Mouse (Mus musculus): ENCODE measurements around the gene Ick. TPM values are rescaled to one million over a fixed set of nuclear protein-coding genes. Genes with fewer than 3 reads are reported as not detected.
"Not testable (repeated sequence)": the region's sequence is repeated elsewhere in the genome, so short reads cannot be mapped to it uniquely, and the experiment has no call there.

Gene Ick
- polyA plus RNA-seq, 1 experiment from 2014 or later = 34.6 TPM

DNA sequence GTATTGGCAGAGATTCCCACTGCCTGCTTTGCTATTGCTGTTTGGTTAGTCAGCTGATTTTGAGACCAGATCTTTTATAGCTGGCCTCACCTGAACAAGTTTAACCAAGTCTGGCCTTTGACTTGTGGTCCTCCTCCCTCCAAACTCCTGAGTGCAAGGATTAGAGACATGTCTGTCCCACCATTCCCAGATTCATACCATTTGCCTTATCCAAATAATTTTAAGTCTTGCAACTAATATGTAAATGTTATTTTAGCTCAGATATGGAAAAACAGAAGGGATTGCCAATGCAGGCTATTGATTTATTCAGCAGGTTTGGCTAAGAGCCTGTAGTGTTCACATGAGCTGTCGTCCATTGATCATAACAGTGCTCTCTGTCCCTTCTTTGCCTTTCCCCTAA is 48.2 kb downstream of the Ick start:
- H3K4me3 ChIP-seq = no peak overlapping the region
- H3K4me1 ChIP-seq = no peaks in the 10 kb centered on the region
- no peak overlapping the region for H3K9ac ChIP-seq
- peaks cover 91% of the 10 kb centered on the region for H3K36me3 ChIP-seq (ENCODE audit: poor library complexity, severe bottlenecking)
- H3K27ac ChIP-seq = no peak overlapping the region
- no peaks in the 10 kb centered on the region for H3K27me3 ChIP-seq
- H3K9me3 ChIP-seq (replicated peaks) = no peaks in the 10 kb centered on the region
- H3K4me2 ChIP-seq = no peak overlapping the region
- WGBS = 97% methylated on average over 1 of the region's 1 CpGs
- no peak for ATAC-seq

DNA sequence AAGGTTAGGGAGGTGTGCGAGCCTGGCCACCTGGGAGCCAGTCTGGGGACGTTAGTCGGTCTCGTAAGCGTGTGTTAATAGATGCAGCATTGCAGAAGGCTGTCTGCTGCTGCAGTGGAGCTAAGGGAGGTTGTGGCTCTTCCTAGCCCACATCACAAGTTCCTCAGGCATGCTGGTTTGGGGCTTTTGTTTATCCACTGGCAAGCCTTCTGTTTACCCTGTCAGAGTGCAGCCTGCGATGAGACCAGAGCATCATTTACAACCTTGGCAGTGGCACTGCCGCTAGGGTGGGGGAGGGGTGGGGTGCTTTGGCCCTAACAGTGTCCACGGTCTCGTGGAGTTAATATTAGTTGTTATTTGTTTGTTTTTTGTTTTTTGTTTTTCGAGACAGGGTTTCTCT is 54.3 kb downstream of the Ick start:
- no peak for ATAC-seq
- Histone ChIP-seq H3K36me3 (ENCODE audit: poor library complexity, severe bottlenecking) (peaks cover 88% of the 10 kb centered on the region), H3K4me3 (no peak overlapping the region), H3K9ac (no peak overlapping the region), H3K9me3 (replicated peaks) (no peaks in the 10 kb centered on the region), H3K27me3 (no peaks in the 10 kb centered on the region), H3K27ac (no peak overlapping the region), H3K4me2 (no peak overlapping the region), H3K4me1 (no peaks in the 10 kb centered on the region)
- WGBS = 91% methylated on average over 10 of the region's 10 CpGs

DNA sequence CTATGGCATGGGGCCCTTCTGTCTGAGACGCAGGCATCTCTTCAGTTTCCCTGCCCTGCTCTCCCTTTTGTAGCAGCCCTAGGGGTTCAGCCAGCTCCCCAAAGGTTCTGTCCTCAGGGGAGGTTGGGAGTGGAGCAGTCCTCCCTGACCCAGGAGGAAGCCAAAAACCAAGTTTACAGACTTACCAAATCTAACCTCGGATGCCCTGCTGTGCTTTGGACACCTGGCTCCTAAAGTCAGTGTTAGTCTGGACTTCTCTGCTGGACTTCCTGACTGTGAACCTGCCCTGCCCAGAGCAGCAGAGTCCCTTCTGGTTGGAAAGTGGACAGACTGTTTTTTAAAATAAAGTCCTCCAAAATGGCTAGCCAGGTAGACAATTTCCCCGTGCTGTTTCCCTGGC is 55.7 kb downstream of the Ick start:
- Histone ChIP-seq H3K27me3 (no peaks in the 10 kb centered on the region), H3K4me1 (no peaks in the 10 kb centered on the region), H3K27ac (no peak overlapping the region), H3K4me3 (no peak overlapping the region), H3K36me3 (ENCODE audit: poor library complexity, severe bottlenecking) (peaks cover 86% of the 10 kb centered on the region), H3K9ac (no peak overlapping the region), H3K4me2 (no peak overlapping the region), H3K9me3 (replicated peaks) (no peaks in the 10 kb centered on the region)
- 96% methylated on average over 3 of the region's 3 CpGs for WGBS
- no peak for ATAC-seq

DNA sequence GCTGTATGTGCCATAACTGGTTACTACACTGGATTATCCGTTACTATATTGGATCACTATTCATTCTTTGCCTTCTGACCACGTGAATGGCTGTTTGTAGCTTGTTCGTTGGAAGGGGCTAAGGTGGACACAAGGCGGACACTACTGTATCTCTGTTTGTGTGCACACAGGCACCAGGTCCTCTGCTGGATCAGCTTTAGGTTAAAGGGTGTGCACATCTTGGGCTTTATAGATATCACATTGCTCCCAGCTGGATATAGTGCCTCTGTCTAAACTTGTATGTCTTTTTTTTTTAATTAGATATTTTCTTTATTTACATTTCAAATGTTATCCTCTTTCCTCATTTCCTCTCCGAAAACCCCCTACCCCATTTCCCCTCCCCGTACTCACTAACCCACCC is 56.5 kb downstream of the Ick start:
- Histone ChIP-seq H3K9ac (no peak overlapping the region), H3K27ac (no peak overlapping the region), H3K9me3 (replicated peaks) (no peaks in the 10 kb centered on the region), H3K27me3 (no peaks in the 10 kb centered on the region), H3K4me3 (no peak overlapping the region), H3K36me3 (ENCODE audit: poor library complexity, severe bottlenecking) (peaks cover 82% of the 10 kb centered on the region), H3K4me1 (no peaks in the 10 kb centered on the region), H3K4me2 (no peak overlapping the region)
- WGBS = 95% methylated on average over 6 of the region's 6 CpGs
- ATAC-seq = no peak

DNA sequence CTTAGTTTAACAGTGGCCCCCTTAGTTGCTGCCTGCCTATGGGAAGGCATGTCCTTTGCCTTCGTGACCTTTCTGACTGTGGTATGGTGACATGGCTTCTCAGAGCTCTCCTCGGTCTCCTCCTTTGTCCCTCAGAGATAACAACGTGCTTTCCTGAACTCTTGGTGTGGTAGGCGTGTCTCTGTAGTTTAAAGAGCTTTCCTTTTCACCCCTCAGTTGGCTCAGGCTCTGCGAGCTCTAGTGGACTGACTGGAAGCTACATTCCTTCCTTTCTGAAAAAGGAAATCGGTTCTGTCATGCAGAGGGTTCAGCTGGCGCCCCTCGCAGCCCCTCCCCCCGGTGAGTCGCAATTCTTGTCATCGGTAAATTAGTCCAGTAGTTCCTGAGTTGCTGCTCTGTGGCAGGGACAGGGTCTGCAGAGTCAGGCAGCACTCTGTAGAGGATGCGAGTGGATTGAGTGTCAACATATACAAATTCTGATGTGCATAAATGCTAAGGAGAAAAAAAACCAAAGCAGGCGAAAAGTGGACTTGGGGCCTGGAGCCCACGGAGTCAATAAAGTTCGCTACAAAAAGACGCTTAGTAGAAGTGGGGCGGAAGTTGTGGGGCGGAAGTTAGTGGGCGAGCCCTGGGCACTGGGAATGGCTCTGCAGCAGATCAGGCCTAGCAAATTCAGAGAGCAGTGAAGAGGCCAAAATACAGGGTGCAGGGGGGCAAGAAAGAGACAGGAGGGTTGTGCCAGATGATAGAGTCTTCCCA is 57.9 kb downstream of the Ick start:
- Histone ChIP-seq H3K4me1 (no peaks in the 10 kb centered on the region), H3K4me2 (no peak overlapping the region), H3K9ac (no peak overlapping the region), H3K9me3 (replicated peaks) (no peaks in the 10 kb centered on the region), H3K27ac (no peak overlapping the region), H3K36me3 (ENCODE audit: poor library complexity, severe bottlenecking) (peaks cover 68% of the 10 kb centered on the region), H3K27me3 (no peaks in the 10 kb centered on the region), H3K4me3 (no peak overlapping the region)
- no peak for ATAC-seq
- 87% methylated on average over 19 of the region's 19 CpGs for WGBS

DNA sequence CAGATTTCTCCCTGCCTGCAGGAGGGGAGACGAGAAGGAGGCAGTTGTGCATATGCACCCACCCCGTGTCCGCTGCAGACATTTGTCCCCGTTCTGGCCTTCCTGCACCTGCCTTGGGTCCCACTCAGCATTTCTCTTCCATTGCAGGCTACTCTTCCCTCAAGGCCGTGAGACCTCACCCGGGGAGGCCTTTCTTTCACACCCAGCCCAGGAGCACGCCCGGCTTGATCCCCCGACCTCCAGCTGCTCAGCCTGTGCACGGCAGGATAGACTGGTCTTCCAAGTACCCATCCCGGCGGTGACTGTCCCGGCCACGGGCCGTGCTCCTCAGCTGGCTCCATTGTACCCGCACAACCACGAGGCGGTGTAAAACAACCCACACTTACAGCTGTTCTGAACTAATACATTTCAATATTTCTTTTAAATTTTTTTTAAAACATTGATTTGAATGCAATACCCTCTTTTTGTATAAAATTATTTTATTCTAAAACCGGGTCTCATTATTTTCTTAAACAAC is 58.5 kb downstream of the Ick start:
- no peaks in the 10 kb centered on the region for H3K27me3 ChIP-seq
- peaks cover 62% of the 10 kb centered on the region for H3K36me3 ChIP-seq (ENCODE audit: poor library complexity, severe bottlenecking)

DNA sequence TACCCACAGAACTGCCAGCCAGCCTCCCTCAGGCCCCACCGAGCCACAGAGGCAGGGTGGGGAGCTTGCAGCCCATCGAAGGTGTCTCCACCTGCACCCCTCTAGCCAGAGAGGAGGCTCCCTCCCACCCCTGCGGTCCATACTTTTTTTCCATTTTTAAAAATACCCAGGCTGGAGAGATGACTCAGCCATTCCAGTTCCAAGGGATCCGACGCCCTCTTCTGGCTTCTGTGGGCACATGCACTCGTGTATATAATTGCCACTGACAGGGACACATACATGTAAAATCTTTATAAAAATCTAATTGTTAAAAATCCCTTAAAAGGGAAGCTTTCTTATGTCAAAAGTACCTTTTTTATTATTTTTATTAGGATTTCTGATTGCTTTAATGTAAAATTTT is 59.9 kb downstream of the Ick start:
- ATAC-seq = no peak
- peaks cover 55% of the 10 kb centered on the region for H3K36me3 ChIP-seq (ENCODE audit: poor library complexity, severe bottlenecking)

More for the DNA sequence above, 58.5 kb downstream of the Ick start:
- Histone ChIP-seq H3K9me3 (replicated peaks) (no peaks in the 10 kb centered on the region), H3K4me3 (no peak overlapping the region), H3K27ac (no peak overlapping the region), H3K4me1 (no peaks in the 10 kb centered on the region), H3K9ac (no peak overlapping the region), H3K4me2 (no peak overlapping the region)
- no peak for ATAC-seq
- 93% methylated on average over 19 of the region's 19 CpGs for WGBS

DNA sequence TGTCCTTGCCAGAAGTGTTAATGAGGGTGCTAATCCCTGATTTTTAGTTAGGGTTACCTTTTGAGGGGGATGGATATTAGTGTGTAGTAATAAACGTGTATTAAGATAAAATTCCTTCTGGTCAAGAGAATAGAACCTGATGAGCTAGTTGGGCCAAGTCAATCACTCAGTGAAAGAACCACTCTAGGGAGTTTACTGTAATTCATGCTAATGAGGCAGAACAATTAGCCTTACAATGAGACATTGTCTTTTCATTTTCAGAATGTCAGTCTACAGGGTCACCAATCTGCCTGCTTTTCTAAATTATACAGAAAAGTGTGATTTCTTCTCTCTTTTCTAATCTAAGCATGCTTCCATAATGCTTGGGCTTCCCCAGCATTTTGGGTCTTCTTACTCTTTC is 65.0 kb downstream of the Ick start:
- WGBS = 38% methylated on average over 1 of the region's 1 CpGs
- H3K4me2 ChIP-seq = no peak overlapping the region
- no peak overlapping the region for H3K9ac ChIP-seq
- H3K27me3 ChIP-seq = no peaks in the 10 kb centered on the region
- no peak overlapping the region for H3K27ac ChIP-seq
- no peak for ATAC-seq
- no peaks in the 10 kb centered on the region for H3K9me3 ChIP-seq (replicated peaks)
- H3K36me3 ChIP-seq (ENCODE audit: poor library complexity, severe bottlenecking) = peaks cover 10% of the 10 kb centered on the region
- H3K4me3 ChIP-seq = no peak overlapping the region
- peaks cover 5% of the 10 kb centered on the region for H3K4me1 ChIP-seq

More for the DNA sequence above, 59.9 kb downstream of the Ick start:
- Histone ChIP-seq H3K4me1 (no peaks in the 10 kb centered on the region), H3K4me3 (no peak overlapping the region), H3K9ac (no peak overlapping the region), H3K27ac (no peak overlapping the region), H3K27me3 (no peaks in the 10 kb centered on the region), H3K4me2 (no peak overlapping the region), H3K9me3 (replicated peaks) (no peaks in the 10 kb centered on the region)
- WGBS = 96% methylated on average over 6 of the region's 6 CpGs

DNA sequence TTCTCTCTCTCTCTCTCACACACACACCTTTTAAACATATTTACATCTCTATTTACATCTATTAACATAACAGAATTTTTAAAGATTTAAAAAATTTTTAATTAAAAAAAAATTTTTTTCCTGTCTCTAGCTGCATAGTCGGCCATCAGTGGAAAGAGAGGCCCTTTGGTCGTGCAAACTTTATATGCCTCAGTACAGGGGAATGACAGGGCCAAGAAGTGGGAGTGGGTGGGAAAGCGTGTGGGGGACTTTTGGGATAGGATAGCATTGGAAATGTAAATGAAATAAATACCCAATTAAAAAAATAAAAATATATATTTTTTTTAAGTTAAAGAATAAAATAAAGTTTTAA is 65.9 kb downstream of the Ick start:
- peak overlapping the region; percentile 14; the same call in 1 of the 2 replicates for H3K4me2 ChIP-seq
- peak; percentile 39 for ATAC-seq
- 47% methylated on average over 3 of the region's 3 CpGs for WGBS
- H3K36me3 ChIP-seq (ENCODE audit: poor library complexity, severe bottlenecking); H3K27ac ChIP-seq; H3K9me3 ChIP-seq (replicated peaks); H3K9ac ChIP-seq; H3K4me1 ChIP-seq; H3K27me3 ChIP-seq; H3K4me3 ChIP-seq: not testable (repeated sequence)

DNA sequence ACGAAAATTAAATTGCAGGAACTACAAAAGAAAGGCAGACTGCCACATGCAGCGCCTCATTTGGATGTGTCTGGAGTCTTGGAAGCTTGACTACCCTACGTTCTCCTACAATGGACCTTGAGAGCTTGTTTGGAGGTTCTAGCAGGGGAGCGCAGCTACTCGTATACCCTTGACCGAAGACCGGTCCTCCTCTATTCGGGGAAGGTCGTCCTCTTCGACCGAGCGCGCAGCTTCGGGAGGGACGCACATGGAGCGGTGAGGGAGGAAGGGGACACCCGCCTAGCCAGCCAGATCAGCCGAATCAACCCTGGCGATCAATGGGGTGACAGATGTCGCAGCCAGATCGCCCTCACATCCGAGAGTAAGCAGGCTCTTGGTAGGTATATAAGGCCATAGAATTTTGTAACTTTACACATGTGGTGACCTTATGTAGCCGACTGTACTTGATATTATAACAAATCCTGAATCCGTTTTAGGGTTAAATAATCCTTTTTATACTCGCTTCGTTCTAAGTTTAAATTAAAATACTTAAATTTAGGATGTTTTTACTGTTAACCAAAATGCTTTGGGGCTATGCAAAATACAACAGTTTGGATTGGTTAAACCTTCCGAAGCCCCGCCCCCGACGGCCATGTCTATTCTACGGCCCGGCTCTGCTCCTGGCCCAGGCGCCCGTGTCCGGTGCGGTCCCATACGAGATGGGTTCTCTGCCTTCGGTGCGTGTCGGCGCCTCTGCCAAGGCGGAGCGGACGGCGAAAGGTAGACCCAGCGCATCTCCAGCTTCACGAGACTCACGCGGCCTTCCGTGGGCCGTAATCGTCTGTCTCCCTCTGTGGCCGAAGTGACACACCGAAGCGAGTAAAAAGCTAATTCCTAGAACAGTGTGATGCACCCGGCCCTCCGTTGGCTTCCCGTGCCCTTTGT is 66.5 kb downstream of the Ick start:
- Histone ChIP-seq H3K4me1 (peaks cover 5% of the 10 kb centered on the region), H3K9ac (peak overlapping the region; percentile 81), H3K36me3 (ENCODE audit: poor library complexity, severe bottlenecking) (no peaks in the 10 kb centered on the region), H3K9me3 (replicated peaks) (no peaks in the 10 kb centered on the region), H3K27me3 (no peaks in the 10 kb centered on the region), H3K4me3 (peak overlapping the region; percentile 55), H3K4me2 (peak overlapping the region; percentile 61), H3K27ac (peak overlapping the region; percentile 95)
- WGBS = under 1% methylated on average over 52 of the region's 58 CpGs
- ATAC-seq = peak; percentile 98

DNA sequence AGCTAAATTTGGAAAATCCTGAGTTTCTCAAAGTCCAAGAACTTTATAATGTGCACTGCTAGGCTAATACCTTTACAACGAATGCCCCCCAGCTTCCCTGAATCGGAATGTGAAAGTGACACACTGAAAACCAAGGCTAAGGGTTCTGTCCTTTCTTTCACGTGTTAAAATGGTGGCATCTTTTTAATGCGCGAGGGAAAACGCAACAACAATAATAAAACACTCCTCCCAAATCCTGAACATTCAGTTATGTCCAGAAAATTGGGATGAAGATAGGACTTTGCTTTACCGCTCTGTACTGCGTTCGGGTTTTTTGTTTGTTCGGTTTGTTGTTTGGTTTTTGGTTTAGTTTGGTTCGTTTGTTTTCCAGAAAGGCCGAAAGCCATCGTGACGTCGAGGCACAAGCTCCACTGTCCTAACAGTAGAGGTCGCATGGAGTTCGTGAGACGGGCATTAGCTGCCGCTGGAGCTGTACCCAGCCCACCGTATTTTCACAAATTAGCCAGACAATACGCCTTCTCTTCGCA is 67.3 kb downstream of the Ick start:
- Histone ChIP-seq H3K4me1 (peaks cover 5% of the 10 kb centered on the region), H3K27ac (peak overlapping the region; percentile 95), H3K36me3 (ENCODE audit: poor library complexity, severe bottlenecking) (no peaks in the 10 kb centered on the region), H3K9me3 (replicated peaks) (no peaks in the 10 kb centered on the region), H3K4me3 (peak overlapping the region; percentile 55), H3K9ac (peak overlapping the region; percentile 81), H3K4me2 (peak overlapping the region; percentile 61), H3K27me3 (no peaks in the 10 kb centered on the region)
- 1% methylated on average over 22 of the region's 22 CpGs for whole genome bisulfite sequencing
- ATAC-seq = peak; percentile 70

DNA sequence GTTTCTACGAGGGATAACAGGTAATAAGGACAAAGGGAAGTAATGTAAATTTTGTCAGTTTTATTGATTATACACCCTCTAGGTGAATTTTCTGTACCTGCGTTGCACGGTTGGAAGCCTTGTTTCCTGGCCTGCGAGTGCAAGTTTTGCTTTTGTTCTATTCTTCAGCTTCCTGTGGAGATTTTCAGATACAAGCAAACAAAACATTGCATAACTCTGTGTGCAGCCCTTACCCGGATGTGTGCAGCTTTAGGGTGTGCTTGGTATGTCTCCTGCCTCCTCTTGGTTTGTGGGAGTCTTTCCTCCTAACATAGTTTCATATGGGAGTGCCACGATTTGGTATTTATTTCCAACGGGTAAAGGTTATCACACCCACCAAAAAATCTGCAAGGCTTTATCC is 67.8 kb downstream of the Ick start:
- no peak for ATAC-seq
- Histone ChIP-seq H3K36me3 (ENCODE audit: poor library complexity, severe bottlenecking) (no peaks in the 10 kb centered on the region), H3K9ac (peak overlapping the region; percentile 81), H3K4me1 (peaks cover 5% of the 10 kb centered on the region), H3K9me3 (replicated peaks) (no peaks in the 10 kb centered on the region), H3K4me3 (peak overlapping the region; percentile 55), H3K4me2 (peak overlapping the region; percentile 61), H3K27me3 (no peaks in the 10 kb centered on the region), H3K27ac (peak overlapping the region; percentile 95)
- WGBS = 36% methylated on average over 7 of the region's 7 CpGs
